Mouse (Mus musculus) liver, postnatal 0 days (tissue): ENCODE measurements around the gene Pbld1. TPM values are rescaled to one million over a fixed set of nuclear protein-coding genes. Genes with fewer than 3 reads are reported as not detected.

ENCODE experiments used
- ATAC-seq: fragments of 200-750 bp; cut with Nextera tagmentation; 2 replicates; pipeline ENCODE4 v1.8.0; 2017; ENCODE audit warnings: mild to moderate bottlenecking, moderate library complexity
- DNase-seq: peaks from one replicate; pipeline ENCODE4 v3.0.0-alpha.2; 2016
- H3K27ac ChIP-seq: fragments of 300-500 bp; sonication (generic); 2 replicates; pipeline ENCODE4 v1.5.1; 2014; ENCODE audit warnings: antibody characterized with exemption, moderate library complexity, mild to moderate bottlenecking, low read depth
- H3K27me3 ChIP-seq: fragments of 300-500 bp; sonication (generic); 2 replicates; pipeline ENCODE4 v1.6.1; 2014; ENCODE audit warnings: low read length, control low read depth, mixed read lengths; ENCODE audit not compliant: insufficient read depth
- H3K36me3 ChIP-seq: fragments of 300-500 bp; sonication (generic); replicated peaks from 2 replicates; pipeline ENCODE4 v1.6.1; 2014; ENCODE audit warnings: mild to moderate bottlenecking, control low read depth, low read length, moderate library complexity, mixed read lengths; ENCODE audit not compliant: insufficient read depth
- H3K4me1 ChIP-seq: fragments of 300-500 bp; sonication (generic); 2 replicates; pipeline ENCODE4 v1.6.1; 2014; ENCODE audit warnings: antibody characterized with exemption, mild to moderate bottlenecking, control low read depth; ENCODE audit not compliant: insufficient read depth
- H3K4me2 ChIP-seq: fragments of 300-500 bp; sonication (generic); 2 replicates; pipeline ENCODE4 v1.6.1; 2014; ENCODE audit warnings: low read depth, mild to moderate bottlenecking, low read length, moderate library complexity, mixed read lengths
- H3K4me3 ChIP-seq: fragments of 300-500 bp; sonication (generic); 2 replicates; pipeline ENCODE4 v1.5.1; 2014; ENCODE audit warnings: low read depth, low read length
- H3K9ac ChIP-seq: fragments of 300-500 bp; sonication (generic); replicated peaks from 2 replicates; pipeline ENCODE4 v1.6.1; 2014; ENCODE audit warnings: mild to moderate bottlenecking, moderate library complexity
- H3K9me3 ChIP-seq: fragments of 300-500 bp; sonication (generic); 2 replicates; pipeline ENCODE4 v1.6.1; 2016; ENCODE audit warnings: mild to moderate bottlenecking, control low read depth, low read length, mixed read lengths
- CTCF ChIP-seq: sonication (generic); IDR thresholded peaks from 2 replicates; pipeline ENCODE4 v1.5.1; 2016; ENCODE audit warnings: antibody characterized with exemption, low read depth
- EP300 ChIP-seq: IDR thresholded peaks from 2 replicates; pipeline ENCODE4 v1.6.1; 2016; ENCODE audit warnings: antibody characterized with exemption, low read depth, mild to moderate bottlenecking
- WGBS: fragments of 180-500 bp; shearing (Covaris S2); extraction: QIAGEN DNeasy Blood & Tissue Kit; methylation state at CpG from one replicate; pipeline ENCODE4 v1.1.7; 2014; ENCODE audit not compliant: insufficient replicate concordance; 5-methylcytosine and 5-hydroxymethylcytosine counted together
- polyA plus RNA-seq: library from polyadenylated mRNA; unstranded; fragments of >200 nt; fragmentation: Nextera tagmentation; extraction: Ambion mirVana; gene quantifications from 2 replicates; pipeline ENCODE4 v1.2.1, GENCODE M21; 2015

Pbld1 gene
- polyA plus RNA-seq, 1 experiment from 2014 or later, result 67.6 TPM

- Histone ChIP-seq H3K4me2 (no peak overlapping the region), H3K4me3 (no peak overlapping the region), H3K27ac (no peak overlapping the region), H3K9me3 (no peaks in the 10 kb centered on the region), H3K4me1 (0 out of 2 replicates have a peak, but pooled peaks cover 3% of the 10 kb centered on the region), H3K27me3 (peaks cover 26% of the 10 kb centered on the region), H3K9ac (no peak overlapping the region), H3K36me3 (no peaks in the 10 kb centered on the region)
- WGBS, result 77% methylated on average over 2 of the region's 2 CpGs
- no peak for ATAC-seq
- TF ChIP-seq CTCF, result no peak
- TF ChIP-seq EP300, result no peak
- DNase-seq, result no peak
Measured at GRCm38 (mm10) chr10:63096757-63097156, 36.8 kb downstream of the Pbld1 start.

- H3K9me3 ChIP-seq, result no peaks in the 10 kb centered on the region
- ATAC-seq (no peak), DNase-seq (no peak)
- H3K4me1 ChIP-seq, result 0 out of 2 replicates have a peak, but pooled peaks cover 3% of the 10 kb centered on the region
- no peak for TF ChIP-seq CTCF
- no peak for TF ChIP-seq EP300
- peaks cover 28% of the 10 kb centered on the region for H3K27me3 ChIP-seq
- no peak overlapping the region for H3K27ac ChIP-seq
- H3K4me3 ChIP-seq, result no peak overlapping the region
- H3K36me3 ChIP-seq, result no peaks in the 10 kb centered on the region
- no peak overlapping the region for H3K9ac ChIP-seq
- no peak overlapping the region for H3K4me2 ChIP-seq
- WGBS, result 68% methylated on average over 12 of the region's 12 CpGs
Measured at GRCm38 (mm10) chr10:63098191-63098590, 38.2 kb downstream of the Pbld1 start.

- no peak for ATAC-seq
- Histone ChIP-seq H3K27me3 (peaks cover 28% of the 10 kb centered on the region), H3K9ac (peak within 1 kb of the TSS; percentile 31)
Measured at GRCm38 (mm10) chr10:63099521-63099920, 39.6 kb downstream of the Pbld1 start, which contains the start of gene Atoh7. TSS of gene Atoh7 (plus strand) at chr10:63099651.

GRCm38 (mm10) chr10:63099941-63100562 is 40.1 kb downstream of the Pbld1 start:
- DNase-seq, result peak; percentile 40
- no peak overlapping the region for H3K27ac ChIP-seq

More at GRCm38 (mm10) chr10:63099521-63099920, 39.6 kb downstream of the Pbld1 start, which contains the start of gene Atoh7:
- Histone ChIP-seq H3K9me3 (no peaks in the 10 kb centered on the region), H3K27ac (no peak within 1 kb of the TSS), H3K36me3 (no peaks in the 10 kb centered on the region), H3K4me2 (peak within 1 kb of the TSS; percentile 74), H3K4me3 (peak within 1 kb of the TSS; percentile 46), H3K4me1 (0 out of 2 replicates have a peak, but pooled peaks cover 3% of the 10 kb centered on the region)
- TF ChIP-seq EP300 (no peak), CTCF (no peak)
- WGBS, result 16% methylated on average over 16 of the region's 16 CpGs
- DNase-seq, result no peak

GRCm38 (mm10) chr10:63100657-63101056 is 40.7 kb downstream of the Pbld1 start:
- Histone ChIP-seq H3K4me3 (peak overlapping the region; percentile 46), H3K9me3 (no peaks in the 10 kb centered on the region), H3K27ac (no peak overlapping the region), H3K9ac (no peak overlapping the region), H3K27me3 (peaks cover 28% of the 10 kb centered on the region), H3K36me3 (no peaks in the 10 kb centered on the region), H3K4me1 (0 out of 2 replicates have a peak, but pooled peaks cover 3% of the 10 kb centered on the region), H3K4me2 (peak overlapping the region; percentile 74)
- TF ChIP-seq CTCF, result no peak
- TF ChIP-seq EP300, result no peak
- WGBS, result 24% methylated on average over 9 of the region's 9 CpGs
- DNase-seq (no peak), ATAC-seq (no peak)

More at GRCm38 (mm10) chr10:63099941-63100562, 40.1 kb downstream of the Pbld1 start:
- peaks cover 28% of the 10 kb centered on the region for H3K27me3 ChIP-seq
- peak overlapping the region; percentile 31 for H3K9ac ChIP-seq
- peak overlapping the region; percentile 74 for H3K4me2 ChIP-seq
- WGBS, result under 1% methylated on average over 61 of the region's 62 CpGs
- TF ChIP-seq CTCF, result no peak
- no peak for TF ChIP-seq EP300
- H3K4me3 ChIP-seq, result peak overlapping the region; percentile 46
- H3K4me1 ChIP-seq, result 0 out of 2 replicates have a peak, but pooled peaks cover 3% of the 10 kb centered on the region
- H3K9me3 ChIP-seq, result no peaks in the 10 kb centered on the region
- peak; percentile 47 for ATAC-seq
- H3K36me3 ChIP-seq, result no peaks in the 10 kb centered on the region

- Histone ChIP-seq H3K4me1 (no peaks in the 10 kb centered on the region), H3K9me3 (peaks cover 3% of the 10 kb centered on the region; the same call in 1 of the 2 replicates), H3K36me3 (no peaks in the 10 kb centered on the region), H3K4me2 (no peak overlapping the region), H3K27ac (no peak overlapping the region), H3K4me3 (no peak overlapping the region), H3K27me3 (no peaks in the 10 kb centered on the region), H3K9ac (no peak overlapping the region)
- TF ChIP-seq CTCF, result peak; percentile 55
- no peak for TF ChIP-seq EP300
- WGBS, result 45% methylated on average over 5 of the region's 5 CpGs
- ATAC-seq, result no peak
- DNase-seq, result no peak
Measured at GRCm38 (mm10) chr10:63113027-63113604, 53.2 kb downstream of the Pbld1 start.
